Mouse (Mus musculus) erythroid progenitor cell, adult 5-6 weeks (primary cell): ENCODE data around the gene Xkr8. TPM values are rescaled to one million over a fixed set of nuclear protein-coding genes. Genes with fewer than 3 reads are reported as not detected.

Source experiments
- total RNA-seq, 2 experiments: library from RNA; stranded (forward) in 1 of 2; stranded (reverse) in 1 of 2; fragments of 150-400 nt in 1 of 2; fragments of 186-747, 209-891 nt in 1 of 2; gene quantifications; 2 replicates each; pipeline versions ENCODE4 v1.2.3 to v1.2.4; 2015 to 2017; ENCODE audit warnings: low replicate concordance in 2 of 2

The Xkr8 gene
- total RNA-seq, 2 experiments from 2014 or later = 0.08 to 0.42 TPM

Other genes with a start within 250 kb of the Xkr8 start
- 11.2 and 11.7 TPM in 2 replicates for gene Sesn2, start 222.0 kb downstream of the Xkr8 start, total RNA-seq (2015; ENCODE audit: low replicate concordance)
- gene Sesn2, start 222.0 kb downstream of the Xkr8 start, total RNA-seq (2017; ENCODE audit: low replicate concordance) = 7.8 and 10.9 TPM in 2 replicates
- 1,556 and 1,764 TPM in 2 replicates for gene Atpif1, start 198.9 kb downstream of the Xkr8 start, total RNA-seq (2015; ENCODE audit: low replicate concordance)
- 3,478 and 4,268 TPM in 2 replicates for gene Atpif1, start 198.9 kb downstream of the Xkr8 start, total RNA-seq (2017; ENCODE audit: low replicate concordance)
- 107 and 129 TPM in 2 replicates for gene Dnajc8, start 197.0 kb downstream of the Xkr8 start, total RNA-seq (2015; ENCODE audit: low replicate concordance)
- gene Dnajc8, start 197.0 kb downstream of the Xkr8 start, total RNA-seq (2017; ENCODE audit: low replicate concordance) = 248 and 264 TPM in 2 replicates
- 2.9 and 3.8 TPM in 2 replicates for gene Ptafr, start 168.5 kb downstream of the Xkr8 start, total RNA-seq (2015; ENCODE audit: low replicate concordance)
- gene Ptafr, start 168.5 kb downstream of the Xkr8 start, total RNA-seq (2017; ENCODE audit: low replicate concordance) = 4.4 and 5.4 TPM in 2 replicates
- gene Eya3, start 93.6 kb downstream of the Xkr8 start, total RNA-seq (2015; ENCODE audit: low replicate concordance) = 34.2 and 43.6 TPM in 2 replicates
- gene Eya3, start 93.6 kb downstream of the Xkr8 start, total RNA-seq (2017; ENCODE audit: low replicate concordance) = 15.0 and 28.9 TPM in 2 replicates
- gene Smpdl3b, start 24.7 kb upstream of the Xkr8 start, total RNA-seq (2015; ENCODE audit: low replicate concordance) = 2.5 TPM in 1 of 2 replicates, not detected in the other
- gene Smpdl3b, start 24.7 kb upstream of the Xkr8 start, total RNA-seq (2017; ENCODE audit: low replicate concordance) = not detected in 2 replicates
- 32.7 and 54.4 TPM in 2 replicates for gene Rpa2, start 35.8 kb upstream of the Xkr8 start, total RNA-seq (2015; ENCODE audit: low replicate concordance)
- 28.4 and 51.9 TPM in 2 replicates for gene Rpa2, start 35.8 kb upstream of the Xkr8 start, total RNA-seq (2017; ENCODE audit: low replicate concordance)
- 5.4 and 12.6 TPM in 2 replicates for gene Themis2, start 63.8 kb upstream of the Xkr8 start, total RNA-seq (2015; ENCODE audit: low replicate concordance)
- gene Themis2, start 63.8 kb upstream of the Xkr8 start, total RNA-seq (2017; ENCODE audit: low replicate concordance) = 5.4 and 7.5 TPM in 2 replicates
- gene Ppp1r8, start 110.6 kb upstream of the Xkr8 start, total RNA-seq (2015; ENCODE audit: low replicate concordance) = 16.6 and 19.3 TPM in 2 replicates
- gene Ppp1r8, start 110.6 kb upstream of the Xkr8 start, total RNA-seq (2017; ENCODE audit: low replicate concordance) = 24.5 and 36.2 TPM in 2 replicates
- 44.3 and 52.0 TPM in 2 replicates for gene Stx12, start 152.0 kb upstream of the Xkr8 start, total RNA-seq (2015; ENCODE audit: low replicate concordance)
- gene Stx12, start 152.0 kb upstream of the Xkr8 start, total RNA-seq (2017; ENCODE audit: low replicate concordance) = 44.1 and 55.1 TPM in 2 replicates
- gene Fam76a, start 190.0 kb upstream of the Xkr8 start, total RNA-seq (2015; ENCODE audit: low replicate concordance) = 30.6 and 35.0 TPM in 2 replicates
- gene Fam76a, start 190.0 kb upstream of the Xkr8 start, total RNA-seq (2017; ENCODE audit: low replicate concordance) = 41.3 and 67.4 TPM in 2 replicates
- gene Fgr, start 241.5 kb upstream of the Xkr8 start, total RNA-seq (2015; ENCODE audit: low replicate concordance) = 8.4 and 12.6 TPM in 2 replicates
- 7.8 and 9.7 TPM in 2 replicates for gene Fgr, start 241.5 kb upstream of the Xkr8 start, total RNA-seq (2017; ENCODE audit: low replicate concordance)